Comparison of ENCODE assay signal across 15 mouse cellular contexts in the genomic region with DNA sequence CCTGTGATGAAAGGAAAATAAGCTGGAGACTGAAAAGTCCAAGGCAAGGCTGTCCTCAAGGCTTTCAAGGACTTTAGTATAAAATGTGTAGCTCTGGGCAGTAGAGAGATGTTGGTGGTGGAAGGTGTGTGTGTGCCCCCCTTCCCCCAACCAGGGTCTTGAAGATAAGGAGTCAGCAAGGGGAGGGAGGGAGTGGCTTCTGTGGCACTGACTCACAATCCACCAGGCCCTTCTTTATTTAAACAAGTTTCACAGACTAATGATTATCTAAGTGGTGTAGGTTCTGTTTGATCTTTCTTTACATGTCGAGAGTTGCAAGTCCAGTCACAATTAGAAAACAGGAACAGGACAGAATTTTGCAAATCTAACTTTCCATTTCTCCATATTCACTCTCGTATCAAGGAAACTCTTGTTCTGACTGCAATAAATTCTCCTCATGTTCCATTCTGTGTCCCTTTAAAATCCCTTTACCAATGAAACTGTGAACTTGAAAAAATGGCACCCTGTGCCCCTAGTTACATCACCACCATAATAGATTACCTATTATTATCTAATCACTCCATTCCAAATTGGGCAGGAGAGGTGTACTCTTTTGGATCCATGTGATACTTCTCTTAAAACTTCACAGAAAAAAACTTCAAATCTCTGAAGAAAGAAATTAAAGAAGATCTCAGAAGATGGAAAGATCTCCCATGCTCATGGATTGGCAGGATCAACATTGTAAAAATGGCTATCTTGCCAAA. TPM values are rescaled to one million over a fixed set of nuclear protein-coding genes. Genes with fewer than 3 reads are reported as not detected.
DNase-seq lines count a peak whose midpoint lies in the region; ATAC-seq and TF ChIP-seq lines count a peak whose summit lies in the region.
"Not testable (repeated sequence)": the region's sequence is repeated elsewhere in the genome, so short reads cannot be mapped to it uniquely, and the experiment has no call there.
"Had no signal": no experiment of that assay in that cellular context is flagged by ENCODE, and none has a peak within 500 bp of the region (broad histone marks: within the 10 kb centered on the region; RNA-seq: fewer than 3 reads in every experiment).

No protein-coding gene starts in this region.

- not testable (repeated sequence) for H3K4me2 ChIP-seq in intestine, embryonic 15.5 days (replicated peaks); liver, postnatal 0 days (ENCODE audit: low read depth, low read length); stomach, embryonic 15.5 days; stomach, postnatal 0 days (replicated peaks; ENCODE audit: low read depth)

- not testable (repeated sequence) for H3K4me3 ChIP-seq in intestine, embryonic 15.5 days (replicated peaks); liver, postnatal 0 days (ENCODE audit: low read depth, low read length); stomach, embryonic 15.5 days (replicated peaks); stomach, postnatal 0 days (ENCODE audit: low read depth, low read length)

- not testable (repeated sequence) for TF ChIP-seq EP300 in liver, postnatal 0 days (IDR thresholded peaks at IDR 0.05; ENCODE audit: low read depth); stomach, postnatal 0 days (optimal IDR thresholded peaks at IDR 0.05)

- not testable (repeated sequence) for H3K9ac ChIP-seq in intestine, embryonic 15.5 days; liver, postnatal 0 days (replicated peaks); stomach, embryonic 15.5 days; stomach, postnatal 0 days (ENCODE audit: low read length)

- not testable (repeated sequence) for H3K4me1 ChIP-seq in intestine, embryonic 15.5 days (replicated peaks); liver, postnatal 0 days (ENCODE audit: insufficient read depth); stomach, embryonic 15.5 days; stomach, postnatal 0 days (replicated peaks; ENCODE audit: control insufficient read depth, insufficient read depth)

- not testable (repeated sequence) for TF ChIP-seq CTCF in liver, postnatal 0 days (IDR thresholded peaks at IDR 0.05; ENCODE audit: low read depth); stomach, postnatal 0 days (IDR thresholded peaks at IDR 0.05; ENCODE audit: low read depth)

- peak; percentile 47 for ATAC-seq in intestine, embryonic 15.5 days
- peak; percentile 65 for ATAC-seq in liver, postnatal 0 days
- peak; percentile 53; the same call in 1 of the 2 replicates for ATAC-seq in stomach, embryonic 15.5 days (ENCODE audit: insufficient read depth, low FRiP score, low read depth)
- peak; percentile 65; the same call in 1 of the 2 replicates for ATAC-seq in stomach, postnatal 0 days (ENCODE audit: low FRiP score, low TSS enrichment)

- WGBS in intestine, embryonic 15.5 days, result 59% methylated on average over 2 of the region's 2 CpGs
- 29% methylated on average over 1 of the region's 2 CpGs for WGBS in liver, postnatal 0 days (ENCODE audit: insufficient replicate concordance)
- 56% methylated on average over 2 of the region's 2 CpGs for WGBS in stomach, embryonic 15.5 days
- 13% methylated on average over 1 of the region's 2 CpGs for WGBS in stomach, postnatal 0 days

- H3K27ac ChIP-seq in intestine, embryonic 15.5 days; liver, postnatal 0 days (ENCODE audit: low read depth); stomach, embryonic 15.5 days; stomach, postnatal 0 days (replicated peaks): not testable (repeated sequence)

- DNase-seq in liver, postnatal 0 days, result not testable (repeated sequence)
- DNase-seq in stomach, postnatal 0 days (ENCODE audit: low spot score), result peak; percentile 41

- not testable (repeated sequence) for H3K36me3 ChIP-seq in intestine, embryonic 15.5 days; liver, postnatal 0 days (replicated peaks; ENCODE audit: insufficient read depth, low read length); stomach, embryonic 15.5 days; stomach, postnatal 0 days (ENCODE audit: control insufficient read depth, insufficient read depth, low read length)

- H3K27me3 ChIP-seq in intestine, embryonic 15.5 days (replicated peaks); liver, postnatal 0 days (ENCODE audit: insufficient read depth, low read length); stomach, embryonic 15.5 days (replicated peaks); stomach, postnatal 0 days (ENCODE audit: control insufficient read depth, insufficient read depth, low read length): not testable (repeated sequence)

- not testable (repeated sequence) for H3K9me3 ChIP-seq in intestine, embryonic 15.5 days; liver, postnatal 0 days (ENCODE audit: low read length); stomach, embryonic 15.5 days; stomach, postnatal 0 days (ENCODE audit: control insufficient read depth, low read length)

RNA-seq across cellular contexts. Expression of gene Acnat2, which starts 24.2 kb away (rescaled TPM):
- 0.23 TPM in 1 of 2 replicates, not detected in the other for polyA plus RNA-seq in intestine, embryonic 15.5 days (2015; fragmentation: Nextera tagmentation; extraction: Ambion mirVana)
- polyA plus RNA-seq in liver, postnatal 0 days (2015; fragmentation: Nextera tagmentation; extraction: Ambion mirVana), result 8.7 and 13.6 TPM in 2 replicates
- 0.23 TPM in 1 of 2 replicates, not detected in the other for polyA plus RNA-seq in stomach, embryonic 15.5 days (2015; fragmentation: Nextera tagmentation; extraction: Ambion mirVana)
- 2.0 and 2.1 TPM in 2 replicates for polyA plus RNA-seq in stomach, postnatal 0 days (2015; fragmentation: Nextera tagmentation; extraction: Ambion mirVana)
- polyA plus RNA-seq: adrenal gland, adult 2 months; brain, embryonic 14.5 days; C2C12; embryonic facial prominence, embryonic 11.5 days; embryonic facial prominence, embryonic 13.5 days; embryonic facial prominence, embryonic 15.5 days; erythroblast, embryonic 14.5 days; forebrain, embryonic 10.5 days; forebrain, embryonic 12.5 days; forebrain, embryonic 14.5 days; forebrain, embryonic 16.5 days had no signal
